Mouse (Mus musculus): ENCODE measurements around the gene Fbxo7. TPM values are rescaled to one million over a fixed set of nuclear protein-coding genes. Genes with fewer than 3 reads are reported as not detected.

The Fbxo7 gene
- polyA plus RNA-seq, 1 experiment, result 38.2 TPM

DNA sequence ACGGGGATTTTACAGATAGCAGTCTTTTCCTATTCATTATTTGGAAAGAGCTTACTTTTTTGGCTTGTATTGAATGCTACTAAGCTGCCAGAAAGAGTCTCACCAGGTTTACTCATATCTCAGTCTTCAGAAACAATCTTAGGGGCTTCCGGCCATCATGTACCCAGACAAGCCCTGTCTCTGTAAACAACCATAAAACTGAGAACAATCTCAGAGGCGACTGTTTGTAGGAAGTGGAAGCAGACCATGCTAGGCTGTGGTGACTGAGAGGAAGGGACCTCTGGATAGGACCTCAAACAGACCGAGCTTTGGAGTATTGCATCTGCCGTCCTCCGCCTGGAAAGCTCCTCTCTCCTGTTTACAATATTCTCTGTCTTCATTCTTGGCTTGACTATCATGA lies 76.6 kb downstream of the Fbxo7 start:
- no peaks in the 10 kb centered on the region for H3K4me1 ChIP-seq (ENCODE audit: control insufficient read depth, insufficient read depth, low read length)
- no peak for TF ChIP-seq CTCF (IDR thresholded peaks at IDR 0.05; ENCODE audit: extremely low read depth, insufficient read depth, low read length)
- no peak for TF ChIP-seq POLR2A (IDR thresholded peaks at IDR 0.05; ENCODE audit: extremely low read depth, insufficient read depth, low read length)

DNA sequence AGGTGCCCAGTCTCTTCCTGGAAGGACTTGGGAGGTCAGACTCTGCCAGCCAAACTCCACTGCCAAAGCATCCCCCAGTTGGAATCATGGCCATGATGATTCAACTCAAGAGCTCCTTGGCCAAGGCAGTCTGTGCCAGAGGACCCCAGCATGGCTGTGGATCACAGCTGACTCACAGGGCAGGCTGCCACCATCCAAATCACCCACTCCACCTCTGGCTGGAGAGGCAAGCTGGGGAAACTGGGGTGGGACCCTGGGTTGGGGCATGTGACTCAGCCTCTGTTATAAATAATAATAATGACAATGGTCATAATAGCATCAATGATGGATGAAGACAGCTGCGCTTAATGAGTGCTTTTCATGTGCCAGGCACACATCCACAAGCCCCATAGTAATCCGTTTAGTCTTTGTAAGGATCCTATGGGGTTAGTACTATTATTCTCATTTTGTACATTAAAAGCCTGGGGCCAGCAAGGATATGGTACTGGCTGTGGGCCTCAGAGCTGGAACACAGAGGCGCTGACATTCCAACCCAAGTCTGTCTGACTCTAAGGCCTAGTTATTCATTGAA lies 78.6 kb downstream of the Fbxo7 start:
- no peak overlapping the region for H3K4me3 ChIP-seq (ENCODE audit: insufficient read depth, low read length)
- TF ChIP-seq POLR2A (IDR thresholded peaks at IDR 0.05; ENCODE audit: extremely low read depth, insufficient read depth, low read length) (no peak), CTCF (IDR thresholded peaks at IDR 0.05; ENCODE audit: extremely low read depth, insufficient read depth, low read length) (no peak)

More for the DNA sequence above, 76.6 kb downstream of the Fbxo7 start:
- no peak overlapping the region for H3K27ac ChIP-seq (ENCODE audit: insufficient read depth, low read length)
- no peak overlapping the region for H3K4me3 ChIP-seq (ENCODE audit: insufficient read depth, low read length)

More for the DNA sequence above, 78.6 kb downstream of the Fbxo7 start:
- no peaks in the 10 kb centered on the region for H3K4me1 ChIP-seq (ENCODE audit: control insufficient read depth, insufficient read depth, low read length)
- no peak overlapping the region for H3K27ac ChIP-seq (ENCODE audit: insufficient read depth, low read length)

Other genes starting within 250 kb of the Fbxo7 start
- 15.6 and 16.5 TPM in 2 replicates for gene Pwp1, start 192.5 kb upstream of the Fbxo7 start, polyA plus RNA-seq (2012; rRNA removed)
- 26.6 and 29.5 TPM in 2 replicates for gene Prdm4, start 104.8 kb upstream of the Fbxo7 start, polyA plus RNA-seq (2012; rRNA removed)
- 0.29 and 0.53 TPM in 2 replicates for gene Ascl4, start 94.3 kb upstream of the Fbxo7 start, polyA plus RNA-seq (2012; rRNA removed)
- 113 and 115 TPM in 2 replicates for gene Rtcb, start 64.1 kb upstream of the Fbxo7 start, polyA plus RNA-seq (2012; rRNA removed)
- 0.17 and 0.23 TPM in 2 replicates for gene Bpifc, start 10.1 kb upstream of the Fbxo7 start, polyA plus RNA-seq (2012; rRNA removed)